Mouse (Mus musculus) liver, embryonic 12.5 days (tissue): ENCODE measurements around the gene Pnrc2. TPM values are rescaled to one million over a fixed set of nuclear protein-coding genes. Genes with fewer than 3 reads are reported as not detected.

Source experiments
- ATAC-seq: fragments of 200-750 bp; cut with Nextera tagmentation; 2 replicates; pipeline ENCODE4 v1.8.0; 2017; ENCODE audit warnings: moderate number of reproducible peaks, mild to moderate bottlenecking, moderate library complexity
- H3K27ac ChIP-seq: fragments of 300-500 bp; sonication (generic); 2 replicates; pipeline ENCODE4 v1.5.1; 2016; ENCODE audit warnings: mild to moderate bottlenecking
- H3K27me3 ChIP-seq: fragments of 300-500 bp; sonication (generic); replicated peaks from 2 replicates; pipeline ENCODE4 v1.6.1; 2016; ENCODE audit warnings: mild to moderate bottlenecking, moderate library complexity
- H3K36me3 ChIP-seq: fragments of 300-500 bp; sonication (generic); 2 replicates; pipeline ENCODE4 v1.6.1; 2016; ENCODE audit warnings: mild to moderate bottlenecking, moderate library complexity
- H3K4me1 ChIP-seq: fragments of 300-500 bp; sonication (generic); 2 replicates; pipeline ENCODE4 v1.6.1; 2016
- H3K4me2 ChIP-seq: fragments of 300-500 bp; sonication (generic); 2 replicates; pipeline ENCODE4 v1.6.1; 2016; ENCODE audit warnings: mild to moderate bottlenecking, moderate library complexity
- H3K4me3 ChIP-seq: fragments of 300-500 bp; sonication (generic); 2 replicates; pipeline ENCODE4 v1.5.1; 2016; ENCODE audit warnings: mild to moderate bottlenecking, moderate library complexity
- H3K9ac ChIP-seq: fragments of 300-500 bp; sonication (generic); 2 replicates; pipeline ENCODE4 v1.6.1; 2016; ENCODE audit warnings: mild to moderate bottlenecking, moderate library complexity
- H3K9me3 ChIP-seq: fragments of 300-500 bp; sonication (generic); replicated peaks from 2 replicates; pipeline ENCODE4 v1.6.1; 2016; ENCODE audit warnings: mild to moderate bottlenecking, moderate library complexity
- WGBS: fragments of 180-500 bp; shearing (Covaris S2); methylation state at CpG from one replicate; pipeline ENCODE4 v1.1.7; 2016; ENCODE audit not compliant: insufficient replicate concordance; 5-methylcytosine and 5-hydroxymethylcytosine counted together
- polyA plus RNA-seq: library from polyadenylated mRNA; unstranded; fragments of >200 nt; fragmentation: Nextera tagmentation; extraction: Ambion mirVana; gene quantifications from 2 replicates; pipeline ENCODE4 v1.2.1, GENCODE M21; 2016

The Pnrc2 gene
- 91.1 and 98.9 TPM in 2 replicates for polyA plus RNA-seq

DNA sequence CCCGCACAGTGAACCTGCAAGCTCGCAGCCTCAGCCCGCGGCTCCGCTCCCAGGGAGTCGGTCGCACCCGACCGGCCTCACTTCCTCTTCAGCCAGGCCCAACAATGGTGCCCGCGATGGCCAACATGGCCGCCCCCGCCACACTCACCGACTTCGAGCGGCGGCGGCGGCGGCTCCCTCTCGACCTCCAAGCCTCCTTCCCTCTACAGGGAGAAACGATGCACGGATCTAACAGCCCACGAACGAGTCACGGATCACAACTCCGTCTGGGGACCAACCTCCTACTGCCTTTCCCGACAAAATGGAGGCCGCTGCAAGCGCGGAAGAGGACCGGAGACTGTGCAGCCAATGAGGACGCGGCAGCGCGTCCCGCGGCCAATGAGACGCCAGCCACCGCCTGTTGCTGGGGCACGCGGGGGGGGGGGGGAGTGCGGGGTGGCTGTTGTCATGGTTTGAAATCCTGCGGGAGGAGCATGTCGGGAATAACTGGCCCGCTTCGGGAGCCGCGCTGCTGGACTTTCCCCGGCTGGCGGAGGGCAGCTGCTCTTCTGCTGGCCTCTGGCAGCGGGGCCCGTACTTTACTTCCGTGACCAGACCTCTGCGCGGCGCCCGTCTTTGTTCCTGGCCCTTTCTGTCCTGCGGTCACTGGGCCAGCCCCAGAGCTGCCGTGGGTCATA, at the start of gene Pnrc2:
Gene Pnrc2, minus strand, starts transcription at position 325 of the 677 bp plus-strand sequence.
- Histone ChIP-seq H3K36me3 (peaks cover 41% of the 10 kb centered on the region), H3K4me2 (peak within 1 kb of the TSS; percentile 79), H3K4me1 (peaks cover 67% of the 10 kb centered on the region), H3K4me3 (peak within 1 kb of the TSS; percentile 72), H3K9me3 (no peaks in the 10 kb centered on the region), H3K9ac (peak within 1 kb of the TSS; percentile 85), H3K27me3 (no peaks in the 10 kb centered on the region), H3K27ac (peak within 1 kb of the TSS; percentile 96)
- peak; percentile 94 for ATAC-seq
- WGBS, result 3% methylated on average over 55 of the region's 60 CpGs

DNA sequence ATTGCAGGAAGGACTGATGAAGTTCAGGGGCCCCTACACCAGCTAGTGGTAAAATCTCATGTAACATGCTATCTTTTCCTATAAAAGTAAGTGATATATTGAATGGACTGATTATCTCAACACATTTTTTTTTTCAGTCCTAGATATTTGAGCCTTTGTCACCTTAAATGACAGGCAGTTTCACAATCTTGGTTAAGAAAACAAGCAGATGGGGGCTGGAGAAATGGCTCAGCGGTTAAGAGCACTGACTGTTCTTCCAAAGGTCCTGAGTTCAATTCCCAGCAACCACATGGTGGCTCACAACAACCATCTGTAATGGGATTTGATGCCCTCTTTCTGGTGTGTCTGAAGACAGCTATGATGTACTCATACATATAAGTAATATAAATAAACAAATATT, 48.5 kb upstream of the Pnrc2 start:
- Histone ChIP-seq H3K27ac (no peak overlapping the region), H3K36me3 (peaks cover 58% of the 10 kb centered on the region), H3K4me3 (peak overlapping the region; percentile 97; the same call in 1 of the 2 replicates), H3K9ac (0 out of 2 replicates have a peak overlapping the region, but pooled peaks have one; percentile 87), H3K27me3 (no peaks in the 10 kb centered on the region), H3K4me1 (peaks cover 47% of the 10 kb centered on the region), H3K9me3 (0 out of 2 replicates have a peak, but pooled peaks cover 4% of the 10 kb centered on the region), H3K4me2 (peak overlapping the region; percentile 95)
- WGBS, result 85% methylated on average over 1 of the region's 1 CpGs
- no peak for ATAC-seq

DNA sequence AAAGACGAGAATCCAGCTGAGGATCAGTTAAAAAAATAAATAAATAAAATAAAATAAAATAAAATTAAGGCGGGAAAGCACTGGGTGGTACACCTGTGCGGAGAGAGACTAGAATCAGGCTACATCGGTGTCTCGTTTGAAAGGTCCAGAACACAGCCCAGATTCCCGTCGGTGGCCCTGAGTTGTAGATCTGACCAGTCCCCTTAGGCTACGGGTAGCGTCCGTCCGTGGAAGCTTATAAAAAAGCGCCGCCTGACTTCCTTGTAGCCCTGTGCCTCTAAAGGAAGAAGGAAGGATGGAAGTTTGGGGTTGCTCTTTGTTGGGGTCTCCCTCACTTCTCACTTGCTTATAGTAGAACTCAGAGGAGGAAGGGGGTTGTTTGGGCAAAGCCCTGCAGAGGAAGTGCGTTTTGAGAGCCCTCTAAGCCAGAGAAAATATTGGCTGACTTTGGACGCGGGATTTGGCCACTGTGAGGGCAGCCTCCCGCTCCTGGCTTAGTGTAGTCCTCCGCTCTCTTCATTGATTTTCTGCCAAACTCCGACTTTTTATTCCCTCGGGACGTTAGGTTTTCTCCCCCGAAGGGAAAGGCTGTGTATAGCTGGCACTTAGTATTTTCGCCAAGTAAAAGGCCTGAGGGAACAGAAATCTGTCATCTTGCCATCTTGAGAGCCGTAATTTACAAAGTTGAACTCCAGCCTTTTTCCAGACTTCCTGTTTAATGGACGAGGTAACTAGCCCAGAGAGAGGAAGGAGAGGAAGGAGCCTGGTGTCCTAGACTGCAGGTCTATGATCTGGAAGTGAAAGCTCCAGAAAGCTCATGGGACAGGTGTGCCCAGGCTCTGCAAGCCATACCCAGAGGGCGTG, 47.8 kb upstream of the Pnrc2 start:
- Histone ChIP-seq H3K4me3 (peak overlapping the region; percentile 97), H3K27ac (peak overlapping the region; percentile 69), H3K9ac (peak overlapping the region; percentile 87), H3K27me3 (no peaks in the 10 kb centered on the region), H3K36me3 (peaks cover 63% of the 10 kb centered on the region), H3K4me1 (peaks cover 40% of the 10 kb centered on the region), H3K9me3 (0 out of 2 replicates have a peak, but pooled peaks cover 4% of the 10 kb centered on the region), H3K4me2 (peak overlapping the region; percentile 95)
- 13% methylated on average over 26 of the region's 26 CpGs for WGBS
- ATAC-seq, result no peak

DNA sequence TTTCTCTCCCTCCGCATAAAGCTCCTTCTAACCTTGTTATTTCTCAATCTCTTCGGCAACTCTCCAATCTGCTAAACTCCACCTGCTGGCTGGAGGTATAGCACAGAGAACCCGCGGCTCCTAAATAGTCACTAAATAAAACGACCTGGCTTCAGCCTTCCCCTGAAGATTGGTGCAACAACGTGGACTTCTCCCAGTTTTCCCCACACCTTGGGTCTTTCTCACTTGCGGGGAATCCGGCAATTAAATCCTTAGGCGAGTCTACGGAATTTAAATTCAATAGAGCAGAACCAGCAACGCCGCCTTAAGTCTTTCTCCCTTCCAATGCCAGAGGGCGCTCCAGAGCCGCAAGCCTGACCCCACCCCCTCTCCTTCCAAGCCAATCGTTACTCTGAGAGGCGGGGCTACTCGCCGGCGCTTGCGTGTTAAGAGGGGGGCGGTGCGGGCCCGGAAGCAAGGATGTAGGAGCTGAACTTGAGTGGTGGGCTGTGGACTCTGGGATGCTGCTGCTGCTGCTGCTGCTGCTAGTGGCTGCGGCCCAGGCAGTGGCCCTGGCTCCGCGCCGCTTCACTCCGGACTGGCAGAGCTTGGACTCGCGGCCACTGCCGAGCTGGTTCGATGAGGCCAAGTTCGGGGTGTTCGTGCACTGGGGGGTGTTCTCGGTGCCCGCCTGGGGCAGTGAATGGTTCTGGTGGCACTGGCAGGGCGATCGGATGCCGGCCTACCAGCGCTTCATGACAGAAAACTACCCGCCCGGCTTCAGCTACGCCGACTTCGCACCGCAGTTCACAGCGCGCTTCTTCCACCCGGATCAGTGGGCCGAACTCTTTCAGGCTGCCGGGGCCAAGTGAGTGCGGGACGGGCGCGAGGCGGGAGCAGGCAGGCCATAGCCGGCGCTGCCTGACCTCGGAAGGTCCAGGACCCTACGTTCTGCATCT, 46.9 kb upstream of the Pnrc2 start, which contains the start of gene Fuca1:
Gene Fuca1, plus strand, starts transcription at position 432 of the 938 bp plus-strand sequence.
- H3K4me1 ChIP-seq, result peaks cover 31% of the 10 kb centered on the region

DNA sequence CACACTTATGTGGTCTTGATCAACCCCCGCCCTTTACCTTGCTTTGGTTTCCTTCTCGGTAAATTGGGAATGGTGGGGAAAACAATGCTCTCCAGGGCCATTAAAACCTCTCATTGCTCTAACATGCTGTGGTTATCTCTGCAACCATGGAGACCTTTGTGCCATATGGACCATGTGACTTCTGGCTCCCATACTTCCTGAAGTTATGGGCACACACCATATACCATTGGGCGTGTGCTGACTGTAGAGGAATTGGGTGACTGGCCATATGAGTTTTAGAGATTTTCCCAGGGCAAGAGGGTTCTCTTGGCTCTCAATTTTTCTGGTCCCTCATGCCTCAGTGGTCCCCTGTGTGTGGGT, 45.6 kb upstream of the Pnrc2 start:
- 75% methylated on average over 3 of the region's 3 CpGs for WGBS
- ATAC-seq, result no peak
- Histone ChIP-seq H3K27ac (no peak overlapping the region), H3K9me3 (0 out of 2 replicates have a peak, but pooled peaks cover 4% of the 10 kb centered on the region), H3K36me3 (peaks cover 47% of the 10 kb centered on the region), H3K4me1 (peaks cover 28% of the 10 kb centered on the region), H3K4me2 (no peak overlapping the region), H3K4me3 (no peak overlapping the region), H3K27me3 (no peaks in the 10 kb centered on the region), H3K9ac (no peak overlapping the region)

More for the DNA sequence above, 46.9 kb upstream of the Pnrc2 start, which contains the start of gene Fuca1:
- Histone ChIP-seq H3K27ac (peak within 1 kb of the TSS; percentile 69), H3K36me3 (peaks cover 55% of the 10 kb centered on the region), H3K4me2 (peak within 1 kb of the TSS; percentile 95), H3K4me3 (peak within 1 kb of the TSS; percentile 97), H3K9me3 (0 out of 2 replicates have a peak, but pooled peaks cover 4% of the 10 kb centered on the region), H3K9ac (peak within 1 kb of the TSS; percentile 87), H3K27me3 (no peaks in the 10 kb centered on the region)
- peak; percentile 94 for ATAC-seq
- 2% methylated on average over 60 of the region's 60 CpGs for WGBS

DNA sequence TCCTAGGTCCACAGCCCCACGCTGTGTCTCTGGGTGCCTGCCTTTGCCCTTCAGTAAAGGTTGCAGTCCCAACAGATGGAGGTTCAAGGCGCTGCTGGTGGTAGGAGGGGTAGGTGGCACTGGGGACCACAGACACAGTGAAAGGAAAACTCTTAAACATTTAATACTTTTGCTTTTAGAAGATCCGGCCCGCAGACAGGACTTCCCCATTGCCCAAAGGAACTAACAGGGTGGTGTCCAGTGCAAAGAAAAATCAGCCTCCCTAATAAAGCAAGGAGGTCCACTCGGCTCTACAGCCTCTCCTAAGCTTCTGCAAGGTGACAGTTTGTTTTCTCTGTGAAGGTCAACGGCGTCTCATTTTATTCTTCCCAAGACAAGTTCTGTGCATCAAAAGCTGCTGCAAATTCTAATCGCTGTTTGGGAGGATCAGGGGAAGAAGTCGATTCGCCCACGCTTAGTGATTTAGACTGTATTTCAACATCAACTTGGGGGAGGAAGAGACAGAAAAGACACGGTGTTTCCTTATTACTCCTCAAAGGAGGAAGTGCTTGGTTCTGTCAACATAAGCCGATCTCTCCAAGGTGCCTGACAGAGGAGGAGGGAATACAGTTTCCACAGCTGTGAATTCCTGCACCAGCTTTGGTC, 45.1 kb upstream of the Pnrc2 start:
- Histone ChIP-seq H3K4me2 (0 out of 2 replicates have a peak overlapping the region, but pooled peaks have one; percentile 6), H3K4me3 (no peak overlapping the region)
- ATAC-seq, result no peak

DNA sequence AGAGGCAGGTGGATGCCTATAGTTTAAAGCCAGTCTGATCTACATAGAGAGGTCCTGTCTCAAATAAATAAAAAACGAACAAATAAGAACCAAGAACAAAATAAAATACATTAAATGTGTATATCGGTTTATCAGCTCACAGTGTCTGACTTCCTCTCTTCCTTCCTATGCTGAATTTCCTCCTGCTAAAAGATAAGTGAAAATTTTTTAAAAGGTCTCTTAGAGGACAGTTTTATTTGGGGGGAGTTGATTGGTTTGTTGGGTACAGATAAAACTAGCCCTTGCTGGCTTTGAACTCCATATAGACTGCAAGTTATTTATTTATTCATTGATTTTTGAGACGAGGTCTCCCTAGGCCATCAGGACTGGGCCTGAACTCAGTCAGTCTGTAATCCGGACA, 39.8 kb upstream of the Pnrc2 start:
- Histone ChIP-seq H3K27ac (peak overlapping the region; percentile 63; the same call in 1 of the 2 replicates), H3K4me2 (peak overlapping the region; percentile 25), H3K27me3 (no peaks in the 10 kb centered on the region), H3K9me3 (no peaks in the 10 kb centered on the region), H3K9ac (0 out of 2 replicates have a peak overlapping the region, but pooled peaks have one; percentile 10), H3K4me3 (no peak overlapping the region), H3K4me1 (peaks cover 46% of the 10 kb centered on the region), H3K36me3 (peaks cover 20% of the 10 kb centered on the region)
- no peak for ATAC-seq
- 25% methylated on average over 4 of the region's 4 CpGs for WGBS

More for the DNA sequence above, 45.1 kb upstream of the Pnrc2 start:
- H3K4me1 ChIP-seq, result peaks cover 32% of the 10 kb centered on the region
- peaks cover 43% of the 10 kb centered on the region for H3K36me3 ChIP-seq
- no peak overlapping the region for H3K9ac ChIP-seq
- H3K27me3 ChIP-seq, result no peaks in the 10 kb centered on the region
- H3K27ac ChIP-seq, result 0 out of 2 replicates have a peak overlapping the region, but pooled peaks have one; percentile 6
- 53% methylated on average over 13 of the region's 13 CpGs for WGBS
- 0 out of 2 replicates have a peak, but pooled peaks cover 4% of the 10 kb centered on the region for H3K9me3 ChIP-seq

DNA sequence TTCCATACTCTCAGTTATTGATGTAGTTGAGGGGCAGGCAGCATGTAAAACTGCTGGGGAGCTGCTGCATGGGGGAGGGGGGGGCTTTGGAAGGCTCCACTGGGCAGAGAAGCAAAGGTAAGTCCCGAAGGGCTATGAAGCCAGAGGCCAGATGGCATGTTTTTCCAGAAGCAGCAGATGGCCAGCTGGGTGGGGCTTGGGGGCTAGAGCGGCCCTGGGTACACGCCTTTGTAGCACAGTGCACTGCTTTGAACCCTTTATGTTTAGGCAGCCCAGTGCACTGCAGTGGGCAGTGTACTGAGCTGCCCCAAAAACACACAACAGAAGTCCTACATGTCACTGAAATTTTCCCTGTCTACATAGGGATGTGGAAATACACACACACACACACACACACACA, 39.2 kb upstream of the Pnrc2 start:
- Histone ChIP-seq H3K4me3 (no peak overlapping the region), H3K36me3 (peaks cover 15% of the 10 kb centered on the region), H3K27me3 (no peaks in the 10 kb centered on the region), H3K9ac (0 out of 2 replicates have a peak overlapping the region, but pooled peaks have one; percentile 10), H3K4me1 (peaks cover 44% of the 10 kb centered on the region), H3K27ac (peak overlapping the region; percentile 63), H3K9me3 (no peaks in the 10 kb centered on the region), H3K4me2 (peak overlapping the region; percentile 25)
- peak; percentile 26; the same call in 1 of the 2 replicates for ATAC-seq
- WGBS, result 10% methylated on average over 3 of the region's 3 CpGs

DNA sequence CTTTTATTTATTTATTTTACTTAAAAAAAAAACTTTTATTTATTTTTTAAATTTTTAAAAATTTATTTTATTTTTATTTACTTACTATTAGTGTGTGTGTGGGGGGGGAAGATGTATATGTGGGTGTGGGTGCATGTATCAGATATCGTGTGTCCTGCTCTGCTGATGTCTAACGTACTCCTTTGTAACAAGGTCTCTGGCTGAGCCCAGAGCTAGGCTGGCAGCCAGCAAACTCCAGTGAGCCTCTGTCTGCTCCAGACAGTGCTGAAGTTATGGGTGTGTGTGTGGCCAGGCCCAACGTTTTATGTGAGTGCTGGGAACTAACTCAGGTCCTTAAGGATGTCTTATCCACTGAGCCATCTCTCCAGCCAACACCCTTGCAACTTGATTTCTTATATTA, 38.5 kb upstream of the Pnrc2 start:
- H3K27me3 ChIP-seq, result no peaks in the 10 kb centered on the region
- ATAC-seq, result peak; percentile 52; the same call in 1 of the 2 replicates
- no peak overlapping the region for H3K9ac ChIP-seq
- H3K4me1 ChIP-seq, result peaks cover 44% of the 10 kb centered on the region
- no peak overlapping the region for H3K4me3 ChIP-seq
- H3K36me3 ChIP-seq, result peaks cover 8% of the 10 kb centered on the region; the same call in 1 of the 2 replicates
- peak overlapping the region; percentile 63 for H3K27ac ChIP-seq
- peak overlapping the region; percentile 25 for H3K4me2 ChIP-seq
- no peaks in the 10 kb centered on the region for H3K9me3 ChIP-seq
- WGBS, result 22% methylated on average over 3 of the region's 3 CpGs

DNA sequence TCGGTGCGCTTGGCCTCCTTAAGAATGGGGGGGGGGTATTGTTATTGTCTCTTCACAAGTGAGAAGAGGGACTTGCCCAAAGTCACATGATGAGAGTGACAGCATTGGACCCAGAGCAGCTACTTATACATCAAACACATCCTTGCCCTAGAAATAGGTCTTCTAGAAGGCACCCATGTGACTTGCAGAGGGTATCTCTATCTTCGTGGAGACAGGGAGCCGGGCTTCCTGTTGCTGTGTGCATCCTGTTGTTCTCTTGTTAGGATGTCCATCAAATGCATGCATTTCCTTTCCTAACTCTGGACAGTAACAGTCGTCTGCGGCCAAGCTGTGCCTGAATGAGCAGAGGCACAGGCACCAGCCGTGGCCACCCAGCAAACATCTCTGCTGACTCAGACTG, 37.9 kb upstream of the Pnrc2 start:
- Histone ChIP-seq H3K4me3 (no peak overlapping the region), H3K4me1 (peaks cover 50% of the 10 kb centered on the region), H3K9me3 (no peaks in the 10 kb centered on the region), H3K36me3 (peaks cover 2% of the 10 kb centered on the region; the same call in 1 of the 2 replicates), H3K9ac (no peak overlapping the region), H3K27ac (peak overlapping the region; percentile 63; the same call in 1 of the 2 replicates), H3K27me3 (no peaks in the 10 kb centered on the region), H3K4me2 (no peak overlapping the region)
- peak; percentile 64 for ATAC-seq
- 22% methylated on average over 7 of the region's 7 CpGs for WGBS
